Mouse (Mus musculus) cerebral cortex, adult 2 months (tissue): ENCODE results near the gene Prkag1.

Experiments used
- WGBS: fragments of 180-500 bp; shearing (Covaris S2); methylation state at CpG from one replicate; pipeline ENCODE4 v1.1.7; 2018; 5-methylcytosine and 5-hydroxymethylcytosine counted together

The Prkag1 gene

GRCm38 (mm10) chr15:98771813-98772425 is 59.4 kb downstream of the Prkag1 start:
- WGBS: 30% methylated on average over 12 of the region's 12 CpGs

- 56% methylated on average over 5 of the region's 5 CpGs for WGBS
Observed at GRCm38 (mm10) chr15:98768259-98768658, 63.1 kb downstream of the Prkag1 start.

GRCm38 (mm10) chr15:98765929-98766328 is 65.4 kb downstream of the Prkag1 start:
- WGBS: 56% methylated on average over 4 of the region's 4 CpGs
